Mouse (Mus musculus): Measurements from ENCODE around the gene Trim29. TPM values are rescaled to one million over a fixed set of nuclear protein-coding genes. Genes with fewer than 3 reads are reported as not detected.

Trim29 gene
- polyA plus RNA-seq (2014; fragmentation: Nextera tagmentation; extraction: Ambion mirVana), result 4.9 and 6.1 TPM in 2 replicates

- no peaks in the 10 kb centered on the region for H3K9me3 ChIP-seq (replicated peaks; ENCODE audit: control insufficient read depth, low read length)
- no peaks in the 10 kb centered on the region for H3K36me3 ChIP-seq (replicated peaks; ENCODE audit: control insufficient read depth, insufficient read depth, low read depth, low read length)
- no peak within 1 kb of the TSS for H3K4me2 ChIP-seq (ENCODE audit: low read depth, low read length)
- DNase-seq (ENCODE audit: low spot score) (no peak), ATAC-seq (replicated peaks; ENCODE audit: insufficient number of reproducible peaks, low FRiP score, low TSS enrichment, low read depth) (no peak)
- no peak within 1 kb of the TSS for H3K9ac ChIP-seq (replicated peaks; ENCODE audit: low read length)
- H3K4me3 ChIP-seq (ENCODE audit: low read depth, low read length), result no peak within 1 kb of the TSS
- H3K27ac ChIP-seq (replicated peaks; ENCODE audit: low read depth, low read length), result no peak within 1 kb of the TSS
- no peaks in the 10 kb centered on the region for H3K4me1 ChIP-seq (ENCODE audit: control insufficient read depth, insufficient read depth, low read length)
- no peaks in the 10 kb centered on the region for H3K27me3 ChIP-seq (ENCODE audit: control insufficient read depth, insufficient read depth, low read length)
- 65% methylated on average over 12 of the region's 12 CpGs for WGBS
Observed at GRCm38 (mm10) chr9:43310538-43310937, at the start of gene Trim29. Gene Trim29 (plus strand): TSS chr9:43310848.

- Histone ChIP-seq H3K27ac (replicated peaks; ENCODE audit: low read depth, low read length) (peak overlapping the region; percentile 84), H3K4me3 (ENCODE audit: low read depth, low read length) (no peak overlapping the region), H3K36me3 (replicated peaks; ENCODE audit: control insufficient read depth, insufficient read depth, low read depth, low read length) (no peaks in the 10 kb centered on the region), H3K27me3 (ENCODE audit: control insufficient read depth, insufficient read depth, low read length) (no peaks in the 10 kb centered on the region), H3K9me3 (replicated peaks; ENCODE audit: control insufficient read depth, low read length) (no peaks in the 10 kb centered on the region), H3K4me2 (ENCODE audit: low read depth, low read length) (no peak overlapping the region), H3K9ac (replicated peaks; ENCODE audit: low read length) (no peak overlapping the region), H3K4me1 (ENCODE audit: control insufficient read depth, insufficient read depth, low read length) (peaks cover 7% of the 10 kb centered on the region)
- ATAC-seq (replicated peaks; ENCODE audit: insufficient number of reproducible peaks, low FRiP score, low TSS enrichment, low read depth) (peak; percentile 42; the same call in 1 of the 2 replicates), DNase-seq (ENCODE audit: low spot score) (peak; percentile 86)
- WGBS, result 50% methylated on average over 3 of the region's 4 CpGs
Observed at GRCm38 (mm10) chr9:43261124-43261907, 49.3 kb upstream of the Trim29 start.

DNA sequence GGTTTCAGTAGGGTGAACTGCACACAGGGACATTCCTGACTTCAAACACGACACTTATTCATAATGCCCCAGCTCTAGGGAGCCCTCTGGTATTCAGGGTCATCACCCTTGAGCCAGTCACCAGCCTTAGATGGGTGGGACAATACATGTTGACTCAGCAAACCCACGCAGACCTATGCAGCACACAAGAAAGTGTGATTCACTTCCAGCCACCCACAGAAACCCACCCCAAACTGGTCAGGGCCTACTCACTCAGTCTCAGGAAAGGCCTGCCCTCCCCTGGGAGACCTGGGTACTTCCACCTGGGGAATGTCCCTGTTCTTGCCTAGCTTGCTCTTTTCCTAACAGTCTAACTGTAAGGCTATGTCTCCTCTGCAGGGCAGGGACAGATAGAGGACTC lies 48.7 kb upstream of the Trim29 start:
- peak overlapping the region; percentile 84 for H3K27ac ChIP-seq (replicated peaks; ENCODE audit: low read depth, low read length)
- DNase-seq (ENCODE audit: low spot score), result no peak
- H3K4me1 ChIP-seq (ENCODE audit: control insufficient read depth, insufficient read depth, low read length), result peaks cover 7% of the 10 kb centered on the region
- H3K9me3 ChIP-seq (replicated peaks; ENCODE audit: control insufficient read depth, low read length), result no peaks in the 10 kb centered on the region
- H3K4me3 ChIP-seq (ENCODE audit: low read depth, low read length), result no peak overlapping the region
- H3K4me2 ChIP-seq (ENCODE audit: low read depth, low read length), result no peak overlapping the region
- no peak overlapping the region; the same call in 1 of the 2 replicates for H3K9ac ChIP-seq (replicated peaks; ENCODE audit: low read length)
- no peaks in the 10 kb centered on the region for H3K36me3 ChIP-seq (replicated peaks; ENCODE audit: control insufficient read depth, insufficient read depth, low read depth, low read length)
- WGBS, result 27% methylated on average over 2 of the region's 2 CpGs
- ATAC-seq (replicated peaks; ENCODE audit: insufficient number of reproducible peaks, low FRiP score, low TSS enrichment, low read depth), result 0 out of 2 replicates have a peak, but pooled peaks have one; percentile 12
- no peaks in the 10 kb centered on the region for H3K27me3 ChIP-seq (ENCODE audit: control insufficient read depth, insufficient read depth, low read length)

- no peak overlapping the region; the same call in 1 of the 2 replicates for H3K9ac ChIP-seq (replicated peaks; ENCODE audit: low read length)
Observed at GRCm38 (mm10) chr9:43262390-43262789, 48.3 kb upstream of the Trim29 start.

GRCm38 (mm10) chr9:43262811-43263550 lies 47.7 kb upstream of the Trim29 start:
- peaks cover 7% of the 10 kb centered on the region for H3K4me1 ChIP-seq (ENCODE audit: control insufficient read depth, insufficient read depth, low read length)
- peak overlapping the region; percentile 84 for H3K27ac ChIP-seq (replicated peaks; ENCODE audit: low read depth, low read length)
- no peak for ATAC-seq (replicated peaks; ENCODE audit: insufficient number of reproducible peaks, low FRiP score, low TSS enrichment, low read depth)

More at GRCm38 (mm10) chr9:43262390-43262789, 48.3 kb upstream of the Trim29 start:
- DNase-seq (ENCODE audit: low spot score) (no peak), ATAC-seq (replicated peaks; ENCODE audit: insufficient number of reproducible peaks, low FRiP score, low TSS enrichment, low read depth) (no peak)
- H3K27me3 ChIP-seq (ENCODE audit: control insufficient read depth, insufficient read depth, low read length), result no peaks in the 10 kb centered on the region
- H3K36me3 ChIP-seq (replicated peaks; ENCODE audit: control insufficient read depth, insufficient read depth, low read depth, low read length), result no peaks in the 10 kb centered on the region
- H3K9me3 ChIP-seq (replicated peaks; ENCODE audit: control insufficient read depth, low read length), result no peaks in the 10 kb centered on the region
- 42% methylated on average over 4 of the region's 4 CpGs for WGBS
- H3K4me1 ChIP-seq (ENCODE audit: control insufficient read depth, insufficient read depth, low read length), result peaks cover 7% of the 10 kb centered on the region
- H3K4me3 ChIP-seq (ENCODE audit: low read depth, low read length), result no peak overlapping the region
- peak overlapping the region; percentile 84 for H3K27ac ChIP-seq (replicated peaks; ENCODE audit: low read depth, low read length)
- H3K4me2 ChIP-seq (ENCODE audit: low read depth, low read length), result no peak overlapping the region

GRCm38 (mm10) chr9:43263946-43264451 lies 46.6 kb upstream of the Trim29 start:
- Histone ChIP-seq H3K4me3 (ENCODE audit: low read depth, low read length) (no peak overlapping the region), H3K4me1 (ENCODE audit: control insufficient read depth, insufficient read depth, low read length) (peaks cover 7% of the 10 kb centered on the region), H3K36me3 (replicated peaks; ENCODE audit: control insufficient read depth, insufficient read depth, low read depth, low read length) (no peaks in the 10 kb centered on the region), H3K4me2 (ENCODE audit: low read depth, low read length) (no peak overlapping the region), H3K27ac (replicated peaks; ENCODE audit: low read depth, low read length) (peak overlapping the region; percentile 63), H3K27me3 (ENCODE audit: control insufficient read depth, insufficient read depth, low read length) (no peaks in the 10 kb centered on the region), H3K9me3 (replicated peaks; ENCODE audit: control insufficient read depth, low read length) (no peaks in the 10 kb centered on the region), H3K9ac (replicated peaks; ENCODE audit: low read length) (no peak overlapping the region)
- WGBS, result 7% methylated on average over 11 of the region's 11 CpGs
- peak; percentile 81 for DNase-seq (ENCODE audit: low spot score)
- ATAC-seq (replicated peaks; ENCODE audit: insufficient number of reproducible peaks, low FRiP score, low TSS enrichment, low read depth), result peak; percentile 42; the same call in 1 of the 2 replicates

More at GRCm38 (mm10) chr9:43262811-43263550, 47.7 kb upstream of the Trim29 start:
- Histone ChIP-seq H3K27me3 (ENCODE audit: control insufficient read depth, insufficient read depth, low read length) (no peaks in the 10 kb centered on the region), H3K4me2 (ENCODE audit: low read depth, low read length) (0 out of 2 replicates have a peak overlapping the region, but pooled peaks have one; percentile 3), H3K9me3 (replicated peaks; ENCODE audit: control insufficient read depth, low read length) (no peaks in the 10 kb centered on the region), H3K4me3 (ENCODE audit: low read depth, low read length) (no peak overlapping the region), H3K9ac (replicated peaks; ENCODE audit: low read length) (peak overlapping the region; percentile 29), H3K36me3 (replicated peaks; ENCODE audit: control insufficient read depth, insufficient read depth, low read depth, low read length) (no peaks in the 10 kb centered on the region)
- 68% methylated on average over 9 of the region's 9 CpGs for WGBS
- no peak for DNase-seq (ENCODE audit: low spot score)

- DNase-seq (ENCODE audit: low spot score) (no peak), ATAC-seq (replicated peaks; ENCODE audit: insufficient number of reproducible peaks, low FRiP score, low TSS enrichment, low read depth) (no peak)
- Histone ChIP-seq H3K4me1 (ENCODE audit: control insufficient read depth, insufficient read depth, low read length) (peaks cover 6% of the 10 kb centered on the region), H3K27me3 (ENCODE audit: control insufficient read depth, insufficient read depth, low read length) (peaks cover 3% of the 10 kb centered on the region; the same call in 1 of the 2 replicates), H3K4me2 (ENCODE audit: low read depth, low read length) (no peak overlapping the region), H3K9ac (replicated peaks; ENCODE audit: low read length) (no peak overlapping the region; the same call in 1 of the 2 replicates), H3K27ac (replicated peaks; ENCODE audit: low read depth, low read length) (no peak overlapping the region), H3K36me3 (replicated peaks; ENCODE audit: control insufficient read depth, insufficient read depth, low read depth, low read length) (no peaks in the 10 kb centered on the region), H3K9me3 (replicated peaks; ENCODE audit: control insufficient read depth, low read length) (no peaks in the 10 kb centered on the region), H3K4me3 (ENCODE audit: low read depth, low read length) (no peak overlapping the region)
- 44% methylated on average over 9 of the region's 9 CpGs for WGBS
Observed at GRCm38 (mm10) chr9:43265194-43265593, 45.5 kb upstream of the Trim29 start.
